Mouse (Mus musculus) erythroblast, embryonic 14.5 days (primary cell): Measurements from ENCODE around the gene Fry. TPM values are rescaled to one million over a fixed set of nuclear protein-coding genes. Genes with fewer than 3 reads are reported as not detected.

ENCODE experiments used
- H3K27me3 ChIP-seq: 2 replicates; pipeline ENCODE4 v1.6.1; 2012; ENCODE audit warnings: inconsistent platforms; ENCODE audit not compliant: control insufficient read depth
- H3K36me3 ChIP-seq: 2 replicates; pipeline ENCODE4 v1.6.1; 2012; ENCODE audit warnings: mild to moderate bottlenecking, inconsistent platforms; ENCODE audit not compliant: control insufficient read depth
- H3K4me1 ChIP-seq: 2 replicates; pipeline ENCODE4 v1.6.1; 2012; ENCODE audit warnings: inconsistent platforms; ENCODE audit not compliant: control insufficient read depth
- H3K4me3 ChIP-seq: replicated peaks from 2 replicates; pipeline ENCODE3; 2012; ENCODE audit warnings: moderate library complexity, mild to moderate bottlenecking, inconsistent platforms
- H3K9me3 ChIP-seq: 2 replicates; pipeline ENCODE4 v1.6.1; 2012; ENCODE audit warnings: low read length, inconsistent platforms, mixed read lengths; ENCODE audit not compliant: control insufficient read depth
- GATA1 ChIP-seq: IDR thresholded peaks from 2 replicates; pipeline ENCODE4 v1.6.1; 2012; ENCODE audit warnings: low read length, inconsistent platforms, mixed read lengths
- TAL1 ChIP-seq: IDR thresholded peaks from 3 replicates; pipeline ENCODE4 v1.6.1; 2012; ENCODE audit warnings: low read length, inconsistent platforms, mixed read lengths
- polyA plus RNA-seq: library from polyadenylated mRNA; stranded (reverse); fragments of >175 nt; gene quantifications from 2 replicates; pipeline ENCODE4 v1.2.3, GENCODE M21; 2012

The Fry gene
- polyA plus RNA-seq, 1 experiment = 0.16 TPM

- Histone ChIP-seq H3K4me1 (no peaks in the 10 kb centered on the region), H3K9me3 (no peaks in the 10 kb centered on the region; the same call in 1 of the 2 replicates), H3K36me3 (no peaks in the 10 kb centered on the region), H3K4me3 (no peak overlapping the region), H3K27me3 (no peaks in the 10 kb centered on the region)
- no peak for TF ChIP-seq TAL1
- no peak for TF ChIP-seq GATA1
Observed at GRCm38 (mm10) chr5:150340944-150341343, 222.5 kb downstream of the Fry start.

GRCm38 (mm10) chr5:150342139-150342538, 223.7 kb downstream of the Fry start:
- Histone ChIP-seq H3K9me3 (no peaks in the 10 kb centered on the region; the same call in 1 of the 2 replicates), H3K36me3 (no peaks in the 10 kb centered on the region), H3K4me1 (no peaks in the 10 kb centered on the region), H3K4me3 (no peak overlapping the region), H3K27me3 (no peaks in the 10 kb centered on the region)
- TF ChIP-seq TAL1 = no peak
- no peak for TF ChIP-seq GATA1

- no peaks in the 10 kb centered on the region for H3K4me1 ChIP-seq
- no peak overlapping the region for H3K4me3 ChIP-seq
- no peaks in the 10 kb centered on the region for H3K36me3 ChIP-seq
- TF ChIP-seq GATA1 = no peak
- no peak for TF ChIP-seq TAL1
- H3K9me3 ChIP-seq = peaks cover 2% of the 10 kb centered on the region; the same call in 1 of the 2 replicates
- H3K27me3 ChIP-seq = no peaks in the 10 kb centered on the region
Observed at GRCm38 (mm10) chr5:150345946-150346345, 227.5 kb downstream of the Fry start.

GRCm38 (mm10) chr5:150346378-150346777, 227.9 kb downstream of the Fry start:
- H3K4me3 ChIP-seq = no peak overlapping the region
- H3K27me3 ChIP-seq = no peaks in the 10 kb centered on the region
- no peaks in the 10 kb centered on the region for H3K36me3 ChIP-seq
- no peaks in the 10 kb centered on the region for H3K4me1 ChIP-seq
- TF ChIP-seq TAL1 = no peak
- no peak for TF ChIP-seq GATA1
- H3K9me3 ChIP-seq = peaks cover 2% of the 10 kb centered on the region; the same call in 1 of the 2 replicates

- H3K36me3 ChIP-seq = no peaks in the 10 kb centered on the region
- peaks cover 2% of the 10 kb centered on the region; the same call in 1 of the 2 replicates for H3K9me3 ChIP-seq
- no peak overlapping the region for H3K4me3 ChIP-seq
- TF ChIP-seq GATA1 (no peak), TAL1 (no peak)
- no peaks in the 10 kb centered on the region for H3K4me1 ChIP-seq
- no peaks in the 10 kb centered on the region for H3K27me3 ChIP-seq
Observed at GRCm38 (mm10) chr5:150347845-150348244, 229.4 kb downstream of the Fry start.

GRCm38 (mm10) chr5:150348302-150348701, 229.9 kb downstream of the Fry start:
- no peaks in the 10 kb centered on the region for H3K36me3 ChIP-seq
- TF ChIP-seq GATA1 (no peak), TAL1 (no peak)
- H3K9me3 ChIP-seq = peaks cover 2% of the 10 kb centered on the region; the same call in 1 of the 2 replicates
- H3K4me1 ChIP-seq = no peaks in the 10 kb centered on the region
- H3K4me3 ChIP-seq = no peak overlapping the region
- H3K27me3 ChIP-seq = no peaks in the 10 kb centered on the region

- H3K36me3 ChIP-seq = no peaks in the 10 kb centered on the region
- no peaks in the 10 kb centered on the region for H3K27me3 ChIP-seq
- H3K4me3 ChIP-seq = no peak overlapping the region
- no peaks in the 10 kb centered on the region for H3K4me1 ChIP-seq
- TF ChIP-seq GATA1 (no peak), TAL1 (no peak)
- H3K9me3 ChIP-seq = peaks cover 2% of the 10 kb centered on the region; the same call in 1 of the 2 replicates
Observed at GRCm38 (mm10) chr5:150351191-150351590, 232.7 kb downstream of the Fry start.

- no peak for TF ChIP-seq GATA1
- TF ChIP-seq TAL1 = no peak
- H3K4me1 ChIP-seq = no peaks in the 10 kb centered on the region
- no peaks in the 10 kb centered on the region for H3K9me3 ChIP-seq
- H3K27me3 ChIP-seq = no peaks in the 10 kb centered on the region
- H3K4me3 ChIP-seq = no peak overlapping the region
- no peaks in the 10 kb centered on the region for H3K36me3 ChIP-seq
Observed at GRCm38 (mm10) chr5:150358671-150359070, 240.2 kb downstream of the Fry start.

GRCm38 (mm10) chr5:150362241-150362640, 243.8 kb downstream of the Fry start:
- no peaks in the 10 kb centered on the region for H3K36me3 ChIP-seq
- no peak overlapping the region for H3K4me3 ChIP-seq
- H3K9me3 ChIP-seq = peaks cover 9% of the 10 kb centered on the region
- no peaks in the 10 kb centered on the region for H3K27me3 ChIP-seq
- no peaks in the 10 kb centered on the region for H3K4me1 ChIP-seq
- TF ChIP-seq TAL1 (no peak), GATA1 (no peak)

- H3K4me1 ChIP-seq = no peaks in the 10 kb centered on the region
- no peaks in the 10 kb centered on the region for H3K27me3 ChIP-seq
- TF ChIP-seq TAL1 (no peak), GATA1 (no peak)
- H3K36me3 ChIP-seq = no peaks in the 10 kb centered on the region
- H3K9me3 ChIP-seq = peaks cover 11% of the 10 kb centered on the region
- no peak overlapping the region for H3K4me3 ChIP-seq
Observed at GRCm38 (mm10) chr5:150364621-150365020, 246.2 kb downstream of the Fry start.
